Mouse (Mus musculus) bone marrow macrophage, adult 2 months (primary cell): ENCODE data around the gene Cacna2d3.

Experiments used
- CTCF ChIP-seq: IDR thresholded peaks from 2 replicates; pipeline ENCODE4 v1.5.1; 2012; ENCODE audit warnings: low read depth, mild to moderate bottlenecking, low read length, moderate library complexity
- POLR2A ChIP-seq: IDR thresholded peaks from 2 replicates; pipeline ENCODE4 v1.6.1; 2012; ENCODE audit warnings: mild to moderate bottlenecking, low read depth, low read length, borderline replicate concordance

- TF ChIP-seq CTCF (no peak), POLR2A (no peak)
These were observed 219.0 kb downstream of the Cacna2d3 start for GRCm38 (mm10) chr14:29502667-29503066.
